Mouse (Mus musculus) liver, adult 2 months (tissue): ENCODE measurements around the gene Cwc22.

Experiments used
- CTCF ChIP-seq: fragments of 200-500 bp; IDR thresholded peaks from 2 replicates; pipeline ENCODE4 v1.5.1; 2011; ENCODE audit warnings: low read depth, low read length, control low read depth
- POLR2A ChIP-seq: fragments of 200-500 bp; IDR thresholded peaks from 2 replicates; pipeline ENCODE4 v1.6.1; 2011; ENCODE audit warnings: low read length, control low read depth; ENCODE audit not compliant: insufficient read depth; ENCODE audit errors: extremely low read depth

- TF ChIP-seq POLR2A (no peak), CTCF (no peak)
These were observed 69.8 kb downstream of the Cwc22 start for GRCm38 (mm10) chr2:77876331-77876730.
